Mouse (Mus musculus) neural tube, embryonic 12.5 days (tissue): ENCODE measurements around the gene Sh3bp5l. TPM values are rescaled to one million over a fixed set of nuclear protein-coding genes. Genes with fewer than 3 reads are reported as not detected.
"Not testable (repeated sequence)": the region's sequence is repeated elsewhere in the genome, so short reads cannot be mapped to it uniquely, and the experiment has no call there.

Experiments used
- ATAC-seq: fragments of 200-750 bp; cut with Nextera tagmentation; 2 replicates; pipeline ENCODE4 v1.8.0; 2017; ENCODE audit warnings: low read depth, mild to moderate bottlenecking, moderate TSS enrichment, moderate library complexity; ENCODE audit not compliant: low FRiP score
- H3K27ac ChIP-seq: fragments of 300-500 bp; sonication (generic); 2 replicates; pipeline ENCODE4 v1.5.1; 2016
- H3K27me3 ChIP-seq: fragments of 300-500 bp; sonication (generic); replicated peaks from 2 replicates; pipeline ENCODE4 v1.6.1; 2016; ENCODE audit warnings: mild to moderate bottlenecking
- H3K36me3 ChIP-seq: fragments of 300-500 bp; sonication (generic); 2 replicates; pipeline ENCODE4 v1.6.1; 2016; ENCODE audit warnings: mild to moderate bottlenecking
- H3K4me1 ChIP-seq: fragments of 300-500 bp; sonication (generic); 2 replicates; pipeline ENCODE4 v1.6.1; 2016
- H3K4me2 ChIP-seq: fragments of 300-500 bp; sonication (generic); replicated peaks from 2 replicates; pipeline ENCODE4 v1.6.1; 2016; ENCODE audit warnings: mild to moderate bottlenecking
- H3K4me3 ChIP-seq: fragments of 300-500 bp; sonication (generic); 2 replicates; pipeline ENCODE4 v1.5.1; 2016
- H3K9ac ChIP-seq: fragments of 300-500 bp; sonication (generic); 2 replicates; pipeline ENCODE4 v1.6.1; 2016; ENCODE audit warnings: mild to moderate bottlenecking
- H3K9me3 ChIP-seq: fragments of 300-500 bp; sonication (generic); 2 replicates; pipeline ENCODE4 v1.6.1; 2016; ENCODE audit warnings: mild to moderate bottlenecking
- WGBS: fragments of 180-500 bp; shearing (Covaris S2); methylation state at CpG from one replicate; pipeline ENCODE4 v1.1.7; 2016; 5-methylcytosine and 5-hydroxymethylcytosine counted together
- polyA plus RNA-seq: library from polyadenylated mRNA; unstranded; fragments of >200 nt; fragmentation: Nextera tagmentation; extraction: Ambion mirVana; gene quantifications from 2 replicates; pipeline ENCODE4 v1.2.1, GENCODE M21; 2016

Gene Sh3bp5l
- polyA plus RNA-seq, 1 experiment from 2014 or later = 51.5 TPM

DNA sequence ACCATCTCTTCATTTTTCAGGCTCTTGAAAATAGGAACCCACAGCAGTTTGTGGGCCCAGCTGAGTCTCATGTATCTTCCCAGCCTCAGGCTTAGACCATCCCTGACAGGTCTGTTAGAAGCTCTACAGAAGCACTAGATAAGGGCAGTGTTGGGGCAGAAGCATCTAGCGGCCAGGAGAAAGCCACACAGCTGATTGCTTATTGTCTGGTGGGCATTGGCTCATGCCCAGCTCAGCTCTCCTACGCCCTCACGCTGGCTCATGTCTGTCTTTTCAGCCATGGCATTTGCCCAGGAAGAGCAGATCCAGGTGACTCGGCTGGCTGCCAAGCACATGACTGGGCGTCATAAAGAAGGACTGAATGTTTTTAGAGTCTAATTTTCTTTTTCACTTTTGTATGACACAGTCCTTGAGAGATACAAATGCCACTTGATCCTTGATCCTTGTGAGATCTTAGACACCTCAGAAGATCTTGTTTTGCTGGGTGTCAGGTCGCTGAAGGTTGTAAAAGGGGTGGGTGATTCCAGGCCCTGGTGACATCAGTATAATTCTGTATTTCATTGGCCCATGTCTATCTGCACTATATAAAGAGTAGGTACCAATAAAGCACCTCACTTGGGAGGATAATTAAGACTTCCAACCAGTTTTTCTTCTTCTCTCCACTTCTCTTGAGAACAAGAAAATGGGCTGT lies 27.5 kb downstream of the Sh3bp5l start:
- Histone ChIP-seq H3K36me3 (no peaks in the 10 kb centered on the region), H3K9me3 (no peaks in the 10 kb centered on the region), H3K4me1 (no peaks in the 10 kb centered on the region), H3K9ac (no peak overlapping the region), H3K4me2 (no peak overlapping the region), H3K27ac (no peak overlapping the region), H3K4me3 (no peak overlapping the region), H3K27me3 (no peaks in the 10 kb centered on the region)
- 90% methylated on average over 6 of the region's 6 CpGs for WGBS
- ATAC-seq = no peak

DNA sequence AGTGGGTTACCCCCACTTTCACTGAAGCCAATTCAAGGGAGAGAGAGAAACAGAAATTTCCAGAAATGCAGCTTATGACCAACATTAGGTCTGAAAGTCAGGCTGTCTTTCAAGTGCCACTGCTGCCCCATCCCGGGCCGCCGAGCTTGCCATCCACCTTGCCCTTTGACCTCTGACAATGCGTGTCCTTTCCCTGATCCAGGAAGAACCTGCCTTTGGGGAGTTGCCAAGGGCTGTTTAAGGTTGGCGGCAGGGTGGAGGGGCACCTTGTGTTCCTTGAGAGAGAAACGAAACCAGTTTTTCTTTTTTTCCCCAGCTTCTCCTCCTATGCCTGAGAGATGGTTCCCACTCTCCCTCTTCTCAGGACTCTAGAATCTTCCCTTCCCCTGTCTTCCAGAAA lies 32.0 kb downstream of the Sh3bp5l start:
- H3K4me2 ChIP-seq, H3K36me3 ChIP-seq, H3K27me3 ChIP-seq, H3K4me3 ChIP-seq, ATAC-seq, H3K9ac ChIP-seq, H3K4me1 ChIP-seq, H3K9me3 ChIP-seq, H3K27ac ChIP-seq: not testable (repeated sequence)
- WGBS = no CpG with 5 or more reads among the region's 6 CpGs

DNA sequence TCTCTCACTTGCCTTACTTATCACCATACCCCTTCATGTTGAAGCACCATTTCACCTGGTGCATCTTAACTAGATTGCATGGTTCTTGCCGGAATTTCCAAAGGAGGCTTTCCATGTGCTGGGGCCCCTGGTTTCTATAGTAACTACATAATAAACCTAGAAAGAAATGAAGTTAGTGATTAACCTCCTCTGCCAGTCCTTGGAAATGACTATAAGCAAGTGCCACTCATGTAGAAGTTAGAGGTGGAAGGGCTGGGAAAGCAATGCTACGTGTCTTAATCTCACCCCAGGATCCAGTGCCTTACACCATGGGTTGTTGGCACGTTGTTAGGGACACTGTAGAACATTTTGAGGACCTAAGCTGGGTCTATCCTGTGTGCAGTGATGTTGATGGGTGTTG lies 33.9 kb downstream of the Sh3bp5l start:
- H3K4me3 ChIP-seq = no peak overlapping the region
- WGBS = 65% methylated on average over 3 of the region's 3 CpGs
- no peak overlapping the region for H3K27ac ChIP-seq
- no peak overlapping the region for H3K9ac ChIP-seq
- ATAC-seq = no peak
- H3K4me2 ChIP-seq = no peak overlapping the region
- no peaks in the 10 kb centered on the region for H3K27me3 ChIP-seq
- no peaks in the 10 kb centered on the region for H3K36me3 ChIP-seq
- H3K9me3 ChIP-seq = no peaks in the 10 kb centered on the region
- no peaks in the 10 kb centered on the region for H3K4me1 ChIP-seq

DNA sequence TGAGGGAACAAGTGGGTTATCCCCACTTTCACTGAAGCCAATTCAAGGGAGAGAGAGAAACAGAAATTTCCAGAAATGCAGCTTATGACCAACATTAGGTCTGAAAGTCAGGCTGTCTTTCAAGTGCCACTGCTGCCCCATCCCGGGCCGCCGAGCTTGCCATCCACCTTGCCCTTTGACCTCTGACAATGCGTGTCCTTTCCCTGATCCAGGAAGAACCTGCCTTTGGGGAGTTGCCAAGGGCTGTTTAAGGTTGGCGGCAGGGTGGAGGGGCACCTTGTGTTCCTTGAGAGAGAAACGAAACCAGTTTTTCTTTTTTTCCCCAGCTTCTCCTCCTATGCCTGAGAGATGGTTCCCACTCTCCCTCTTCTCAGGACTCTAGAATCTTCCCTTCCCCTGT lies 35.7 kb downstream of the Sh3bp5l start:
- WGBS = no CpG with 5 or more reads among the region's 6 CpGs

DNA sequence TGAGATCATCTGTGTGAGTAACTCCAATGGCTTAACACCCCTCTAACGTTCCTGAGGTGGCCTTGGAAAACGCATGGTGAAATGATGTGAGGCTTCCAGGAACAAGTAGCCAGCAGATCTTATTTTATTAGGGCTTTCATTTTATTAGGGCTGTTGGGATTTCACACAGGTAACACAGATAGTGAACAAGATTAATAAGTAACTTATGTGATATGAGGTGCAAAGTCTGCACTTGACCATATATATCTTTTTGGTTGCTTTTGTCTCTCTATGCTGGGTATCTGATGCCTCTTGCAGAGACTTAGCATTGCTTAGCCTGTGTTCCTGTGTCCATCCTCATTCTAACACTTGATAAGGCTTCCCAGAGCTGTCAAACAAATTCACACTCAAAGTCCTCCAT lies 46.7 kb downstream of the Sh3bp5l start:
- H3K27ac ChIP-seq = no peak overlapping the region
- 88% methylated on average over 2 of the region's 2 CpGs for WGBS
- no peaks in the 10 kb centered on the region for H3K27me3 ChIP-seq
- H3K9ac ChIP-seq = no peak overlapping the region
- no peaks in the 10 kb centered on the region for H3K36me3 ChIP-seq
- no peak overlapping the region for H3K4me3 ChIP-seq
- no peak overlapping the region for H3K4me2 ChIP-seq
- H3K4me1 ChIP-seq = no peaks in the 10 kb centered on the region
- no peak for ATAC-seq
- H3K9me3 ChIP-seq = no peaks in the 10 kb centered on the region

More for the DNA sequence above, 35.7 kb downstream of the Sh3bp5l start:
- not testable (repeated sequence) for H3K36me3 ChIP-seq, H3K27ac ChIP-seq, ATAC-seq, H3K27me3 ChIP-seq, H3K9ac ChIP-seq, H3K4me1 ChIP-seq, H3K9me3 ChIP-seq, H3K4me2 ChIP-seq, H3K4me3 ChIP-seq

DNA sequence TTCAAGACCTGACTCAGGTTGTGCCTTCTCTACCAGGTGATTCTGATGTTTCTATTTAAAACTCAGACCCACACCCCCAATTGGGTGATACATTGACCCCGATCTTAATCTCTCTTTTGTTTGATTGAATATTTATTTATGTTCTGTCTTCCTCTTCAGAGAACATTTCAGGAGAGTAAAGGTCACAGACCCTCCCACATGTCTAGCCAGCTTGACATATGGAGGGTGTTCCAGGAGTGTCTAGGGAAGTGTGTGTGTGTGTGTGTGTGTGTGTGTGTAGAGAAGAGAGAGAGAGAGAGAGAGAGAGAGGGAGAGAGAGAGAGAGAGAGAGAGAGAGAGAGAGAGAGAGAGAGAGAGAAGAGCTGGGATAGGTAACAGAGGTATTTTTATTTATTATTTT lies 47.2 kb downstream of the Sh3bp5l start:
- no peak overlapping the region for H3K9ac ChIP-seq
- WGBS = 71% methylated on average over 1 of the region's 1 CpGs
- ATAC-seq = no peak
- no peak overlapping the region for H3K4me2 ChIP-seq
- no peaks in the 10 kb centered on the region for H3K9me3 ChIP-seq
- H3K4me3 ChIP-seq = no peak overlapping the region
- no peaks in the 10 kb centered on the region for H3K36me3 ChIP-seq
- H3K27me3 ChIP-seq = no peaks in the 10 kb centered on the region
- no peaks in the 10 kb centered on the region for H3K4me1 ChIP-seq
- no peak overlapping the region for H3K27ac ChIP-seq

DNA sequence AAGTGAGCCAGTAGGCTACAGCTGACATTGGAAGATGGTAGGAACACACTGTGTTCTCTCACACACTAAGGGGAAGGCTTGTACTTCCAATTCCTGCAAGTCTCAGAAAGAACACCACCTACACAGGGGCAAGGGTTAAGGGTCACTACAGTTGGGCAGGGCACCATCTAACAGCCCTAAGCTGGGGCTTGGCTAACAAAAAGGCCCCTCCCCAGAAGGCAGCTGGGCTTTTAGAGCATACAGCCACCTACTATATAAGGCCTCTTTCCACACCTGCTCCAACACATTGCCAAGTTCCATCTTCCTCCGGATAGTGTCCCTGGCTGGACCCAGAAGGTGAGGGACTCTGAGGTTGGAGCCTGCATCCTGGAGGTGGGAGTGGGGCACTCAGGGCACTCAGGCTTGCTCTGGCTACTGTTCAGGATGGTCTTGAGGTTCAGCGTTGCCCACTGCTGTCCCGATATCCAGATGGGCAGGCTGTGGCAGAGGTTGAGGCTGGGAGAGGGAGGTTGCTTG lies 48.3 kb downstream of the Sh3bp5l start, which contains the start of gene Lypd8:
Gene Lypd8 (plus strand): TSS at position 281 of the 516 bp plus-strand sequence.
- H3K4me1 ChIP-seq = no peaks in the 10 kb centered on the region
- no peaks in the 10 kb centered on the region for H3K27me3 ChIP-seq
- no peaks in the 10 kb centered on the region for H3K36me3 ChIP-seq
- no peak within 1 kb of the TSS for H3K27ac ChIP-seq
- H3K4me2 ChIP-seq = no peak within 1 kb of the TSS
- WGBS = 89% methylated on average over 3 of the region's 3 CpGs
- H3K4me3 ChIP-seq = no peak within 1 kb of the TSS
- ATAC-seq = no peak
- H3K9ac ChIP-seq = no peak within 1 kb of the TSS
- H3K9me3 ChIP-seq = no peaks in the 10 kb centered on the region

- H3K36me3 ChIP-seq = no peaks in the 10 kb centered on the region
- H3K4me3 ChIP-seq = no peak overlapping the region
- no peaks in the 10 kb centered on the region for H3K9me3 ChIP-seq
- no peak for ATAC-seq
- no peaks in the 10 kb centered on the region for H3K4me1 ChIP-seq
- no peak overlapping the region for H3K27ac ChIP-seq
- H3K4me2 ChIP-seq = no peak overlapping the region
- no peak overlapping the region for H3K9ac ChIP-seq
- 93% methylated on average over 1 of the region's 1 CpGs for WGBS
- H3K27me3 ChIP-seq = no peaks in the 10 kb centered on the region
Observed at GRCm38 (mm10) chr11:58379516-58379915, 49.0 kb downstream of the Sh3bp5l start.

GRCm38 (mm10) chr11:58382471-58382870 lies 51.9 kb downstream of the Sh3bp5l start:
- no peak overlapping the region for H3K27ac ChIP-seq
- H3K9ac ChIP-seq = no peak overlapping the region
- H3K4me2 ChIP-seq = no peak overlapping the region
- H3K36me3 ChIP-seq = no peaks in the 10 kb centered on the region
- H3K27me3 ChIP-seq = no peaks in the 10 kb centered on the region
- no peak for ATAC-seq
- no peak overlapping the region for H3K4me3 ChIP-seq
- H3K9me3 ChIP-seq = no peaks in the 10 kb centered on the region
- H3K4me1 ChIP-seq = no peaks in the 10 kb centered on the region
- 91% methylated on average over 6 of the region's 6 CpGs for WGBS

Other genes with a start within 250 kb of the Sh3bp5l start
- gene Gm12248, start 237.6 kb upstream of the Sh3bp5l start, polyA plus RNA-seq = not detected in 2 replicates
- gene Cnot8, start 226.6 kb upstream of the Sh3bp5l start, polyA plus RNA-seq = 109 and 116 TPM in 2 replicates
- 19.1 and 22.3 TPM in 2 replicates for gene Gemin5, start 162.2 kb upstream of the Sh3bp5l start, polyA plus RNA-seq
- gene Mrpl22, start 159.1 kb upstream of the Sh3bp5l start, polyA plus RNA-seq = 111 and 115 TPM in 2 replicates
- gene Igtp, start 131.2 kb upstream of the Sh3bp5l start, polyA plus RNA-seq = 2.0 TPM in 2 replicates
- 0.50 and 0.85 TPM in 2 replicates for gene Irgm2, start 131.1 kb upstream of the Sh3bp5l start, polyA plus RNA-seq
- 0.15 TPM in 1 of 2 replicates, not detected in the other for gene 4930438A08Rik, start 55.9 kb upstream of the Sh3bp5l start, polyA plus RNA-seq
- 27.4 and 30.8 TPM in 2 replicates for gene Zfp692, start 23.7 kb upstream of the Sh3bp5l start, polyA plus RNA-seq
- 32.0 and 32.2 TPM in 2 replicates for gene Zfp672, start 385 bp upstream of the Sh3bp5l start, polyA plus RNA-seq
- gene Lypd8, start 48.3 kb downstream of the Sh3bp5l start, polyA plus RNA-seq = not detected in 2 replicates
- gene 1810065E05Rik, start 90.4 kb downstream of the Sh3bp5l start, polyA plus RNA-seq = not detected in 2 replicates
- gene Gm12253, start 101.8 kb downstream of the Sh3bp5l start, polyA plus RNA-seq = not detected in 2 replicates
- not detected in 2 replicates for gene Lypd9, start 122.2 kb downstream of the Sh3bp5l start, polyA plus RNA-seq
- gene Olfr30, start 131.5 kb downstream of the Sh3bp5l start, polyA plus RNA-seq = not detected in 2 replicates
- gene Olfr332, start 161.8 kb downstream of the Sh3bp5l start, polyA plus RNA-seq = not detected in 2 replicates
- not detected in 2 replicates for gene Olfr331, start 171.8 kb downstream of the Sh3bp5l start, polyA plus RNA-seq
- not detected in 2 replicates for gene Olfr330, start 204.1 kb downstream of the Sh3bp5l start, polyA plus RNA-seq
- not detected in 2 replicates for gene Olfr329-ps, start 215.7 kb downstream of the Sh3bp5l start, polyA plus RNA-seq
- gene Olfr328, start 224.9 kb downstream of the Sh3bp5l start, polyA plus RNA-seq = 0.09 TPM in 1 of 2 replicates, not detected in the other
- not detected in 2 replicates for gene Olfr224, start 239.8 kb downstream of the Sh3bp5l start, polyA plus RNA-seq
- gene Olfr325, start 247.0 kb downstream of the Sh3bp5l start, polyA plus RNA-seq = not detected in 2 replicates